Mouse (Mus musculus) forebrain, postnatal 0 days (tissue): ENCODE measurements at regions not wholly inside any gene's neighbourhood (a gene's known extent, or its start where the extent isn't known, plus 50 kb on each side); places are given as distances from the start of the nearest gene placed in this dataset.

Experiments used
- ATAC-seq: fragments of 200-750 bp; cut with Nextera tagmentation; 2 replicates; pipeline ENCODE4 v1.8.0; 2017; ENCODE audit warnings: mild to moderate bottlenecking, moderate library complexity
- DNase-seq: peaks from one replicate; pipeline ENCODE4 v3.0.0-alpha.2; 2015
- H3K27ac ChIP-seq: fragments of 300-500 bp; sonication (generic); 2 replicates; pipeline ENCODE4 v1.5.1; 2014; ENCODE audit warnings: low read depth, mild to moderate bottlenecking, antibody characterized with exemption, low read length, moderate library complexity, mixed read lengths
- H3K27me3 ChIP-seq: fragments of 300-500 bp; sonication (generic); 2 replicates; pipeline ENCODE4 v1.6.1; 2014; ENCODE audit warnings: mild to moderate bottlenecking, low read length, mixed read lengths; ENCODE audit not compliant: insufficient read depth
- H3K36me3 ChIP-seq: fragments of 300-500 bp; sonication (generic); 2 replicates; pipeline ENCODE4 v1.6.1; 2014; ENCODE audit warnings: mild to moderate bottlenecking, moderate library complexity; ENCODE audit not compliant: insufficient read depth
- H3K4me1 ChIP-seq: fragments of 300-500 bp; sonication (generic); 2 replicates; pipeline ENCODE4 v1.6.1; 2014; ENCODE audit warnings: antibody characterized with exemption; ENCODE audit not compliant: insufficient read depth
- H3K4me2 ChIP-seq: fragments of 300-500 bp; sonication (generic); 2 replicates; pipeline ENCODE4 v1.6.1; 2014; ENCODE audit warnings: low read depth, mild to moderate bottlenecking, moderate library complexity
- H3K4me3 ChIP-seq: fragments of 300-500 bp; sonication (generic); 2 replicates; pipeline ENCODE4 v1.5.1; 2014; ENCODE audit warnings: low read depth, low read length, mixed read lengths
- H3K9ac ChIP-seq: fragments of 300-500 bp; sonication (generic); 2 replicates; pipeline ENCODE4 v1.6.1; 2014; ENCODE audit warnings: mild to moderate bottlenecking
- H3K9me3 ChIP-seq: fragments of 300-500 bp; sonication (generic); 2 replicates; pipeline ENCODE4 v1.6.1; 2016; ENCODE audit warnings: low read length
- CTCF ChIP-seq: sonication (generic); IDR thresholded peaks from 2 replicates; pipeline ENCODE4 v1.5.1; 2016; ENCODE audit warnings: antibody characterized with exemption, control low read depth, low read depth
- WGBS: fragments of 180-500 bp; shearing (Covaris S2); extraction: QIAGEN DNeasy Blood & Tissue Kit; methylation state at CpG from one replicate; pipeline ENCODE4 v1.1.7; 2014; 5-methylcytosine and 5-hydroxymethylcytosine counted together

DNA sequence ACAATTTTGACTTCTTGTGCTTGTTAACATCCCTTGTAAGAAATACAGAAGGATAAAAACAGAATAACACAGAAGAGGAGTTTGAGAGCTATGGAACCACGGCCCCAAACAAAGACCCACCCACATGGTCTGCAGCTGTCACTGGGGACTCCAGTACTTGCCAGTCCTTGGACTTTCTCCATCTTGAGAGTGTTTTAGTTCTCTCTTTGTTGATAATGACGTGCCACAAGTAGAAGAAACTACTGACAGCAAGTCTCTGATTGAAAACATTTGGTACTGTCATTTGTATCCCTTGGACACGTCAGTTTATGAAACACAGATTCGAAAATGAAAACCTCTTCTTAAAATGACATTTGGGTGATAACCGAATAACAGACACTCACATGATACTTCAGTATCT lies 68.3 kb upstream of the Frg1 start:
- no peak overlapping the region for H3K27ac ChIP-seq
- no peaks in the 10 kb centered on the region for H3K27me3 ChIP-seq
- 82% methylated on average over 5 of the region's 5 CpGs for WGBS
- no peak for TF ChIP-seq CTCF
- ATAC-seq (no peak), DNase-seq (no peak)
- no peaks in the 10 kb centered on the region for H3K36me3 ChIP-seq
- H3K9ac ChIP-seq = no peak overlapping the region
- no peaks in the 10 kb centered on the region for H3K4me1 ChIP-seq
- H3K4me2 ChIP-seq = no peak overlapping the region
- H3K4me3 ChIP-seq = no peak overlapping the region
- H3K9me3 ChIP-seq = no peaks in the 10 kb centered on the region

DNA sequence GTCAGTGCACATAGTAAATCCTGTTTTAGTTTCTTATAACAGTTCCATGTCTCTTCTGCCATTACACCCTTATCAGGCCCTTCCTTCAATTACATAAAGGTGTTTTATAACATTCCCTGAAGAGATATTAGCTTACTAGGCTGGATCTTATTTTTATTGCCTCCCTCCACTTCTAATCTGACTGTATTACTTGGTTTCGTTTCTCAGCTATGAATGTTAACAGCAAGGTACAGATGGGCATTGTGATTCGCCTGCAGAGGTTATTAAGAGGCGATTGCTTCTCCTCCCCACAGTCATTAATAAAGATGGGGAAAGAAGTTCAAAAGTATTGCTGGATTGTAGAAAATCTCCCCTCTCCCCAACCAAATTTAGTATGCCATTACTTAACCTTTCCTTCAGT lies 66.4 kb upstream of the Frg1 start:
- Histone ChIP-seq H3K4me3 (no peak overlapping the region), H3K4me2 (no peak overlapping the region), H3K27me3 (no peaks in the 10 kb centered on the region), H3K9me3 (no peaks in the 10 kb centered on the region), H3K9ac (no peak overlapping the region), H3K27ac (no peak overlapping the region), H3K36me3 (no peaks in the 10 kb centered on the region), H3K4me1 (no peaks in the 10 kb centered on the region)
- ATAC-seq (no peak), DNase-seq (no peak)
- 55% methylated on average over 3 of the region's 3 CpGs for WGBS
- no peak for TF ChIP-seq CTCF

DNA sequence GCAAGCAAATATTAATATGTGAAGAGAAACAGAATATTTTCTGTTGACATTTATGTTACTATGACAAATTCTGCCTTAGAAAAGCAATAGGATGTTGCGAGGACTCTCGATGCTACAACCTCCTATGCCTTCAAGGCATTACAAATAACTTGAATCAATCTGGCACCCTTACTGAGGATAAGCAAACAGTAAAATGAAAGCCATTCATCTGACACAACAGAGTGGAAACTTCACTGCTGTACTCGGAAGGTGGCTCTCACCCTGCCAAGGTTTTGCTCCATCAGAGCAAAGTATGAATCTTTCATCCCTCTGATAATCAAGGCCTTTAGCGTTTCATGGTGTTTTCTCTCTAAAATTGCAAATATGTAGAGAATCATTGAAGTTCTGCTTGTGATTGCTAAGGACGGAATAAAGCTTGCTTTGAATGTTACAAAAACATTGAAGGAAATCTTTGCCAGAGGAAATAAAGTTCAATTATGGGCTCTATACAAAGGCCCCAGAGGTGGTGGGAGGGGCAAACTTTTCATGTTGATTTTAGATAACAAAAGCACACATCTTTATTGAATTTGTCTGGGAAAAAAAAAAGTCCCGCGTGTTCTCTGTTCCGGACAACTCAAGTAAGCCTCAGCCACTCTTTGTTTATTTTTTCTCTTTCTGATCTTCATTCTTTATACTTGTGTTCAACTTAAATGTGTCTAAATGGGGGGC lies 56.3 kb upstream of the Frg1 start:
- Histone ChIP-seq H3K4me1 (no peaks in the 10 kb centered on the region), H3K27ac (no peak overlapping the region), H3K27me3 (no peaks in the 10 kb centered on the region), H3K9ac (no peak overlapping the region), H3K4me3 (no peak overlapping the region), H3K36me3 (no peaks in the 10 kb centered on the region), H3K4me2 (no peak overlapping the region), H3K9me3 (no peaks in the 10 kb centered on the region)
- TF ChIP-seq CTCF = no peak
- 60% methylated on average over 8 of the region's 8 CpGs for WGBS
- DNase-seq (no peak), ATAC-seq (no peak)

DNA sequence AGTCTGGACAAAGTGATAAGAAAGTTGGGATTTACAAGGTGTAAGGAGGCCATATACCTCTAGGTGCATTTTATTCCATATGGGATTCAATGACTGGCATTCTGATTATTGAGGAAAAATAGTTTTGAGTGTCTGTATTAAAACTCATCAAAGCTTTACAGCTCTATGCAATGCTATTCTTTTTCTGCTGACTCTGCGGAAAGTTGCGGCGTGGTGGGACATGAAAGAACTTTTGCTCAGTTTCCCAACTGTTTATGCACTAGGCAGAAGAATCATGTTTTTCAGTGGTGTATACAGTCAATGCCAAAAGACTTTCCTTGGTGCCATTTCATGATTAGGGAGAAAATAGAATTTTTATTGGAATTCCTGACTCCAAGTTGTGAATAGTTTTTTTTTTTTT lies 55.4 kb upstream of the Frg1 start:
- ATAC-seq = no peak
- Histone ChIP-seq H3K36me3 (no peaks in the 10 kb centered on the region), H3K27me3 (no peaks in the 10 kb centered on the region), H3K9ac (no peak overlapping the region), H3K4me1 (no peaks in the 10 kb centered on the region), H3K4me2 (no peak overlapping the region), H3K4me3 (no peak overlapping the region), H3K9me3 (no peaks in the 10 kb centered on the region), H3K27ac (no peak overlapping the region)
- no peak for TF ChIP-seq CTCF
- 98% methylated on average over 3 of the region's 3 CpGs for WGBS
- DNase-seq = no peak
